Mouse (Mus musculus) embryonic facial prominence, embryonic 11.5 days (tissue): ENCODE measurements around the gene Vmn2r77. TPM values are rescaled to one million over a fixed set of nuclear protein-coding genes. Genes with fewer than 3 reads are reported as not detected.
"Not testable (repeated sequence)": the region's sequence is repeated elsewhere in the genome, so short reads cannot be mapped to it uniquely, and the experiment has no call there.

Source experiments
- ATAC-seq: fragments of 200-750 bp; cut with Nextera tagmentation; replicated peaks from 2 replicates; pipeline ENCODE4 v1.8.0; 2017; ENCODE audit warnings: low read depth; ENCODE audit not compliant: insufficient number of reproducible peaks, low FRiP score, low TSS enrichment
- DNase-seq: peaks from one replicate; pipeline ENCODE4 v3.0.0-alpha.2; 2015; ENCODE audit warnings: low spot score
- H3K27ac ChIP-seq: fragments of 300-500 bp; sonication (generic); replicated peaks from 2 replicates; pipeline ENCODE4 v1.5.1; 2014; ENCODE audit warnings: mild to moderate bottlenecking, low read depth, low read length, control low read depth
- H3K27me3 ChIP-seq: fragments of 300-500 bp; sonication (generic); 2 replicates; pipeline ENCODE4 v1.6.1; 2014; ENCODE audit warnings: mild to moderate bottlenecking, low read length, moderate library complexity, mixed read lengths; ENCODE audit not compliant: control insufficient read depth, insufficient read depth
- H3K36me3 ChIP-seq: fragments of 300-500 bp; sonication (generic); replicated peaks from 2 replicates; pipeline ENCODE4 v1.6.1; 2014; ENCODE audit warnings: low read depth, mild to moderate bottlenecking, low read length, moderate library complexity, mixed read lengths; ENCODE audit not compliant: control insufficient read depth, insufficient read depth
- H3K4me1 ChIP-seq: fragments of 300-500 bp; sonication (generic); 2 replicates; pipeline ENCODE4 v1.6.1; 2014; ENCODE audit warnings: low read length, mixed read lengths; ENCODE audit not compliant: control insufficient read depth, insufficient read depth
- H3K4me2 ChIP-seq: fragments of 300-500 bp; sonication (generic); 2 replicates; pipeline ENCODE4 v1.6.1; 2014; ENCODE audit warnings: low read depth, mild to moderate bottlenecking, control low read depth, low read length, moderate library complexity
- H3K4me3 ChIP-seq: fragments of 300-500 bp; sonication (generic); 2 replicates; pipeline ENCODE4 v1.5.1; 2014; ENCODE audit warnings: low read depth, low read length, control low read depth
- H3K9ac ChIP-seq: fragments of 300-500 bp; sonication (generic); replicated peaks from 2 replicates; pipeline ENCODE4 v1.6.1; 2014; ENCODE audit warnings: mild to moderate bottlenecking, control low read depth, low read length
- H3K9me3 ChIP-seq: fragments of 300-500 bp; sonication (generic); replicated peaks from 2 replicates; pipeline ENCODE4 v1.6.1; 2016; ENCODE audit warnings: mild to moderate bottlenecking, low read length, inconsistent platforms, mixed read lengths; ENCODE audit not compliant: control insufficient read depth
- WGBS: fragments of 180-500 bp; shearing (Covaris S2); extraction: QIAGEN DNeasy Blood & Tissue Kit; methylation state at CpG from one replicate; pipeline ENCODE4 v1.1.7; 2014; 5-methylcytosine and 5-hydroxymethylcytosine counted together
- polyA plus RNA-seq: library from polyadenylated mRNA; unstranded; fragments of >200 nt; fragmentation: Nextera tagmentation; extraction: Ambion mirVana; gene quantifications from 2 replicates; pipeline ENCODE4 v1.2.1, GENCODE M21; 2014

Gene Vmn2r77
- polyA plus RNA-seq: not detected in 2 replicates

DNA sequence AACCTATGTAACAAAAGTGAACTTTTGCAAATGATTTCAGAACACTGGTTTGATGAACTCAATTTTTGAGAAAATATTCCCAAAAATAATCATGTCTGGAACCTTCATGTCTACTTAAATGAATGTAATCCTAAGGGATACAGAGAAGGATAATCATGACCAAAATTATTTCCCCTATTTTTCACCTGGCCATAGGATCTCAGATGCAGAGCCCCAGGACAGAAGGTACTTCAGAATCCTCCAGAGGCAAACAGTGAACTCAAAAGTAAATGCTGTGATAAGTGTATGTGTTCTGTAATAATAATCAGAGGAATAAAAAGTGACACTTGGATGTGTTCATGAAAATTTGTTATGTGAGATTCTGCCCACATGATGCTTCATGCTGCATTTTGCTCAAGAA lies at the start of gene Vmn2r77:
Gene Vmn2r77, plus strand, starts transcription at position 301 of the 400 bp plus-strand sequence.
- Histone ChIP-seq H3K4me3 (no peak within 1 kb of the TSS), H3K27ac (no peak within 1 kb of the TSS), H3K36me3 (no peaks in the 10 kb centered on the region), H3K9ac (no peak within 1 kb of the TSS), H3K4me2 (no peak within 1 kb of the TSS), H3K9me3 (no peaks in the 10 kb centered on the region), H3K4me1 (no peaks in the 10 kb centered on the region), H3K27me3 (no peaks in the 10 kb centered on the region)
- DNase-seq (no peak), ATAC-seq (no peak)

DNA sequence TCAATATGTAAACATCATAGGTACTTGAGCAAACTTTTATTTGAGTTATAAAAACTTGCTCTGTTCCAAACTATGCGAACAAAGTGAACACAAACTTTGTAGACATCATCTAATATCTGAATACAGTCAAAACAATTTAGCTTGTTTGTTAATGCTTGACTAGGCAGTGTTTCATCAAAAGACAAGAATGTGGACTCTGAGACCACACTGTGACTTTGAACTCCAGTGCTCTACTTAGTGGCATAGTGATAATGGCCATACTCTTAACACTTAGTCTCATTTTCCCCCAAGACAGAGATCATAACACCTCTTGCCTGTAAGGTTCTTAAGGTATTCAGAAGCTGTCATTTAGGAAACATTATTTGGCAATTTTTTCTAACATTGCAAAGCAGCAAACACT lies 34.1 kb upstream of the Vmn2r77 start:
- Histone ChIP-seq H3K27me3 (no peaks in the 10 kb centered on the region), H3K4me3 (no peak overlapping the region), H3K9ac (no peak overlapping the region), H3K4me2 (no peak overlapping the region), H3K4me1 (no peaks in the 10 kb centered on the region), H3K36me3 (no peaks in the 10 kb centered on the region), H3K9me3 (no peaks in the 10 kb centered on the region), H3K27ac (no peak overlapping the region)
- DNase-seq: no peak
- ATAC-seq: no peak
- 84% methylated on average over 1 of the region's 1 CpGs for WGBS

DNA sequence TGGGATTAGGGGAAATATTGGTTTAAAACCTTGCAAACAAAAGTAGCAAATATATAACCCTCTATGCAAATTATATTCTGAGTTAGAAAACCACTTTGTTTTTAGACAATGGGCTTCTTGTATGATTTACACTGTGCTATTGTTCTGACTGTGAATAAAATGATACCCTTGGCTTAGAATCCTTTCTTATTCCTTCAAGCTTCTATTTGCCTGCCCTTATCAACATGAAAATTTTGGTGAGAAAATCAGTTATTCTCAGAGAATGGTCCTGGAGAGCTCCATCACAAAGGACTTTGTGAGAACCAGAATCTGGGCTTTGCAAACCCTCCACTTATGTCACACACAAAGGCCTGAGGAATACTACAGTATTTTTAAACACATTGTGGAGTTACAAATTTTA lies 30.2 kb upstream of the Vmn2r77 start:
- no peak overlapping the region for H3K27ac ChIP-seq
- H3K4me2 ChIP-seq: no peak overlapping the region
- H3K27me3 ChIP-seq: no peaks in the 10 kb centered on the region
- no peaks in the 10 kb centered on the region for H3K4me1 ChIP-seq
- H3K9ac ChIP-seq: no peak overlapping the region
- H3K9me3 ChIP-seq: no peaks in the 10 kb centered on the region
- ATAC-seq (no peak), DNase-seq (no peak)
- no peaks in the 10 kb centered on the region for H3K36me3 ChIP-seq
- H3K4me3 ChIP-seq: no peak overlapping the region

DNA sequence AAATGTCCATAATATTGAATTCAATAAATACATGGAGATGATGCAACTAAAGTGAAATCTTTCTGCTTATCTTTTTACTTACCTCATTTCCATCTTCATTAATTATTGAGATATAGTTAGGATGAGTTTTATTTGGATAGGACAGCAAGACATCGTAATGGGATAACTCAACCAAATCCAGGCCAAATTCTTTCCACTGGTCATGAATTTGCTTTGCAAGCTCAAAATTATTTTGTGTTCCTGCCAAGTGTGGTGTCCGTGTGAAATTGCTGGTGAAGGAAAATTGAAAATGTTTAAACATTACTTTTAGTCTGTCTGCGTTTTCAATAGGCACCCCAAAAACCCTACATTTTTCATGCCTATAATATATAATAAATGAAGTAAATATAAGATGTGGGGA lies 23.2 kb upstream of the Vmn2r77 start:
- Histone ChIP-seq H3K36me3 (no peaks in the 10 kb centered on the region), H3K27me3 (no peaks in the 10 kb centered on the region), H3K9ac (no peak overlapping the region), H3K4me3 (no peak overlapping the region), H3K27ac (no peak overlapping the region), H3K4me2 (no peak overlapping the region), H3K4me1 (no peaks in the 10 kb centered on the region), H3K9me3 (no peaks in the 10 kb centered on the region)
- 86% methylated on average over 3 of the region's 3 CpGs for WGBS
- no peak for ATAC-seq
- DNase-seq: no peak

DNA sequence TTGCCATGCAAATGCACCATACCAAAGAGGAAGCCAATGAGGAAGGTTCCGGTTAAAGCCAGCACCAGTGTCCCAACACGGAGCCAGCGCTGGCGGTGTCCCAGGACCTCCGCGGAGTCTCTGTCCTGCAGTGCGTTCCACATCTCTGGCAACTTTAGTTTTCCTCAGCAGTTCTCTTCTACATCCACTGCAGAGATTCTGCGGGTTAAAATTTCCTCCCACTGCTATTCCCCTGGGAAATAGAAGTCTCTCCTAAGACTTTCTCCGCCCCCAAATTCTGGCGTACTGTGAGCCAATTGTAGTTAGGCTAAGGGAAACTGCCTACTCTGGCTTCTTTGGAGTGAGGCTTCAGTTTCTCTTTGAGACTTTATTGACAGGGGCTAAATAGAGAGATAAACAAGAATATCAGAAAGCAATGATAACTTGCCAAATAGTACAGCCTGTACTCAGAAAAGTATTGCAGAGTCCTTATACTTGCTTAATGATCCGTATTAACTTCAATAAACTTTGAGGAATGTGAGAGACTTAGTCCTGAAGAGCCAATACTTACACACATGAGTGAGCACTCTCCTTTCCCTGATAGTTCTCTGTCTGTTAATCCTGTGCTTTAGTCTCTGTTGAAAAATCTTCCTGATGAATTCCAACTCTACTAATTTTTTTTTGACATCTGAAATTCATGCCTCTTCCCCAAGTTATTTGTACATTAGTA lies 19.1 kb upstream of the Vmn2r77 start, which contains the start of gene Folh1:
Gene Folh1, minus strand, starts transcription at position 327 of the 709 bp plus-strand sequence.
- peak within 1 kb of the TSS; percentile 32 for H3K4me2 ChIP-seq
- H3K4me3 ChIP-seq: peak within 1 kb of the TSS; percentile 7
- DNase-seq (peak; percentile 59), ATAC-seq (0 out of 2 replicates have a peak, but pooled peaks have one; percentile 14)
- H3K9ac ChIP-seq: no peak within 1 kb of the TSS
- 6% methylated on average over 11 of the region's 11 CpGs for WGBS
- no peaks in the 10 kb centered on the region for H3K36me3 ChIP-seq
- H3K9me3 ChIP-seq: no peaks in the 10 kb centered on the region
- no peaks in the 10 kb centered on the region for H3K27me3 ChIP-seq
- H3K4me1 ChIP-seq: no peaks in the 10 kb centered on the region
- H3K27ac ChIP-seq: no peak within 1 kb of the TSS

DNA sequence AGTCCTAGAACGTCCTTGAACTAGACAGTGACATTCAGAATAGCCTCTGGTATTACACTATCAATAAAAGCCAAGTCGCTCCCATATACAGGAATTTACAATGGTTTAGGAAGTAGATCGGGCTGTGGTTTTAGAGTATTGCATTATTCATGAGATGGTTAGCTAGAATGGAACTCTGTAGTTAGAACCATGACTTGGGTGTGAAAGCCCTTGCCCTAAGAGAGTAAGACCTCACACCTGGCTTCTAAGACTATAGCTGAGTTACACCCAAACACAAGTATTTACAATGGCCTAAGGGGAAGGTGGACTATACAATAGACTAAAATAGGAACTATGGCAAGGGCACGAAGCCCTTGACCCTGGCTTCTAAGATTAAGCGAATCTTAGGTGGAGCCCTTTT lies 20.4 kb downstream of the Vmn2r77 start:
- not testable (repeated sequence) for H3K9ac ChIP-seq, DNase-seq

DNA sequence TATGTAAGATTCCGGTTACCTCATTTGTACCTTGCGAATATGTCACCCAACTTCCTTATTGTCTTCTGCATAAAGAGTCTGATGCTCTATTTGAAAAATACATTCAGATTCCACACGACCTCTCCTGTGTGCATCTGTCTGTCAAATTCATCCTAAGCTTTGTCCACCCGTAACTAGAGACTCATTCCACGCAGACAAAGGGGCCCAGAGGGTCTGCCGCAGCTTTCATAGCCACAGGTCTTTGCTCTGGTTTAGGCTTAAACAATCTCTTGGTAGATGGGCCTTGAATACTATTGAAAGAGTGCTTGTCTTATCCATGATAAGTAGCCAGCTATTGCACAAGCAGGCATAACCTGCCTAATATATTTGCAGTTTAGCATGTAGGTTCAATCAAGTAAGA lies 20.9 kb downstream of the Vmn2r77 start:
- ATAC-seq, H3K27me3 ChIP-seq, H3K4me2 ChIP-seq, H3K4me1 ChIP-seq, DNase-seq, H3K9me3 ChIP-seq, H3K36me3 ChIP-seq, H3K4me3 ChIP-seq, H3K9ac ChIP-seq, H3K27ac ChIP-seq: not testable (repeated sequence)
- 88% methylated on average over 6 of the region's 6 CpGs for WGBS

More for the DNA sequence above, 20.4 kb downstream of the Vmn2r77 start:
- not testable (repeated sequence) for H3K27ac ChIP-seq, H3K4me2 ChIP-seq, H3K27me3 ChIP-seq, H3K4me3 ChIP-seq, H3K9me3 ChIP-seq, ATAC-seq, H3K4me1 ChIP-seq, H3K36me3 ChIP-seq
- 89% methylated on average over 4 of the region's 5 CpGs for WGBS

DNA sequence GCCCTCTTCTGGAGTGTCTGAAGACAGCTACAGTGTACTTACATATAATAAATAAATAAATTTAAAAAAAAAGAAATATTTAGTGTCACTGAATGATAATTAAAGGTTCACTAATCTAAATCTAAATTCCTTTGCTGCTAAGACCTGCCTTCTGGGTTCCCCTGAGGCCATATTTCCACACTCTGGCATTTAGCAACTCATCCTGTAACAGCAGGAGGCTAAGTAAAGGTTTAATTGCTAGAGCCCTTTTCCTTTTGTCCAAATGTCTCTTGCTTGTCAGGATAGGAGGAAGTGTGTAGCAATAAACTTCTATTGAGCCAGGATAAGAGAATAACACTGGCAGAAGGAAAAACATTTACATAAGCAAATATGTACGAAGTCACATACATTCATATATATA lies 21.6 kb downstream of the Vmn2r77 start:
- 86% methylated on average over 1 of the region's 1 CpGs for WGBS
- Histone ChIP-seq H3K27me3 (no peaks in the 10 kb centered on the region), H3K4me3 (no peak overlapping the region), H3K27ac (no peak overlapping the region), H3K4me1 (no peaks in the 10 kb centered on the region), H3K9ac (no peak overlapping the region), H3K36me3 (no peaks in the 10 kb centered on the region), H3K4me2 (no peak overlapping the region), H3K9me3 (no peaks in the 10 kb centered on the region)
- DNase-seq (no peak), ATAC-seq (no peak)
